Mouse (Mus musculus) MEL (cell line): ENCODE results near the gene B3gat2. TPM values are rescaled to one million over a fixed set of nuclear protein-coding genes. Genes with fewer than 3 reads are reported as not detected.

Experiments
- DNase-seq: peaks from one replicate; pipeline ENCODE4 v3.0.0; 2011; ENCODE audit warnings: low read depth, low spot score
- H3K27ac ChIP-seq: 2 replicates; pipeline ENCODE4 v1.5.1; 2012; ENCODE audit warnings: low read depth, mild to moderate bottlenecking, control low read depth, low read length, moderate library complexity; ENCODE audit not compliant: control insufficient read depth
- H3K27me3 ChIP-seq, 2 experiments: fragments of 150-350 bp in 1 of 2; sonication (generic) in 1 of 2; 2 replicates each; pipeline ENCODE4 v1.6.1; 2012; ENCODE audit warnings: low read length in 2 of 2, mild to moderate bottlenecking in 2 of 2, improper control_type of control experiment in 1 of 2, moderate library complexity in 1 of 2; ENCODE audit not compliant: insufficient read depth in 2 of 2, control insufficient read depth in 1 of 2
- H3K36me3 ChIP-seq, 2 experiments: 2 replicates each; pipeline ENCODE4 v1.6.1; 2012 to 2014; ENCODE audit warnings: low read length in 2 of 2, improper control_type of control experiment in 1 of 2, inconsistent platforms in 1 of 2, mild to moderate bottlenecking in 1 of 2; ENCODE audit not compliant: insufficient read depth in 2 of 2, control insufficient read depth in 1 of 2
- H3K4me1 ChIP-seq, 2 experiments: fragments of 150-350 bp in 1 of 2; sonication (generic) in 1 of 2; 2 replicates each; pipeline ENCODE4 v1.6.1; 2012; ENCODE audit warnings: low read length in 2 of 2, improper control_type of control experiment in 1 of 2, mild to moderate bottlenecking in 1 of 2; ENCODE audit not compliant: insufficient read depth in 2 of 2, control insufficient read depth in 1 of 2
- H3K4me3 ChIP-seq, 2 experiments: fragments of 150-350 bp in 1 of 2; sonication (generic) in 1 of 2; 2 replicates each; pipeline ENCODE4 v1.5.1; 2012; ENCODE audit warnings: low read depth in 2 of 2, low read length in 2 of 2, mild to moderate bottlenecking in 2 of 2, moderate library complexity in 2 of 2, control low read depth in 1 of 2, improper control_type of control experiment in 1 of 2; ENCODE audit not compliant: control insufficient read depth in 1 of 2, insufficient read depth in 1 of 2
- H3K79me2 ChIP-seq: 2 replicates; pipeline ENCODE4 v1.6.1; 2012; ENCODE audit warnings: mild to moderate bottlenecking, low read length, moderate library complexity; ENCODE audit not compliant: control insufficient read depth, poor library complexity, insufficient read depth
- H3K9ac ChIP-seq: 2 replicates; pipeline ENCODE4 v1.6.1; 2012; ENCODE audit warnings: low read depth, mild to moderate bottlenecking, control low read depth, low read length, moderate library complexity; ENCODE audit not compliant: control insufficient read depth, poor library complexity, severe bottlenecking
- H3K9me3 ChIP-seq: fragments of 150-350 bp; sonication (generic); replicated peaks from 2 replicates; pipeline ENCODE4 v1.6.1; 2012; ENCODE audit warnings: mild to moderate bottlenecking, low read length, improper control_type of control experiment, moderate library complexity; ENCODE audit not compliant: insufficient read depth
- BHLHE40 ChIP-seq: IDR thresholded peaks from 2 replicates; pipeline ENCODE4 v1.6.1; 2012; ENCODE audit warnings: low read depth, mild to moderate bottlenecking, inconsistent platforms, low read length, improper control_type of control experiment, borderline replicate concordance
- CHD1 ChIP-seq: IDR thresholded peaks from 2 replicates; pipeline ENCODE4 v1.6.1; 2012; ENCODE audit warnings: low read depth, mild to moderate bottlenecking, inconsistent platforms, low read length, improper control_type of control experiment
- E2F4 ChIP-seq: IDR thresholded peaks from 2 replicates; pipeline ENCODE4 v1.6.1; 2011; ENCODE audit warnings: low read depth, low read length, improper control_type of control experiment, borderline replicate concordance
- EP300 ChIP-seq, 2 experiments: IDR thresholded peaks; 2 replicates each; pipeline ENCODE4 v1.6.1; 2011; ENCODE audit warnings: improper control_type of control experiment in 2 of 2, low read length in 2 of 2, low read depth in 1 of 2, mild to moderate bottlenecking in 1 of 2
- HCFC1 ChIP-seq: IDR thresholded peaks from 2 replicates; pipeline ENCODE4 v1.6.1; 2012; ENCODE audit warnings: low read depth, mild to moderate bottlenecking, inconsistent platforms, low read length, improper control_type of control experiment, moderate library complexity
- KAT2A ChIP-seq: conservative IDR thresholded peaks from 2 replicates; pipeline ENCODE4 v1.6.1; 2012; ENCODE audit warnings: low read depth, low read length, improper control_type of control experiment, inconsistent platforms
- MAX ChIP-seq: IDR thresholded peaks from 2 replicates; pipeline ENCODE4 v1.6.1; 2011; ENCODE audit warnings: low read length, improper control_type of control experiment
- MYC ChIP-seq: IDR thresholded peaks from 2 replicates; pipeline ENCODE4 v1.6.1; 2011; ENCODE audit warnings: low read depth, mild to moderate bottlenecking, low read length, improper control_type of control experiment, moderate library complexity
- NELFE ChIP-seq: IDR thresholded peaks from 2 replicates; pipeline ENCODE4 v1.6.1; 2011; ENCODE audit warnings: low read depth, low read length, improper control_type of control experiment
- POLR2A ChIP-seq, 2 experiments: IDR thresholded peaks; 2 replicates each; pipeline ENCODE4 v1.6.1; 2011 to 2012; ENCODE audit warnings: low read length in 2 of 2, mild to moderate bottlenecking in 2 of 2, control low read depth in 1 of 2, improper control_type of control experiment in 1 of 2, low read depth in 1 of 2, moderate library complexity in 1 of 2; ENCODE audit not compliant: control insufficient read depth in 1 of 2, insufficient read depth in 1 of 2, poor library complexity in 1 of 2
- POLR2AphosphoS2 ChIP-seq: IDR thresholded peaks from 2 replicates; pipeline ENCODE4 v1.6.1; 2011; ENCODE audit warnings: low read length, improper control_type of control experiment
- RCOR1 ChIP-seq: IDR thresholded peaks from 2 replicates; pipeline ENCODE4 v1.6.1; 2012; ENCODE audit warnings: low read depth, mild to moderate bottlenecking, inconsistent platforms, low read length, improper control_type of control experiment
- TCF12 ChIP-seq: IDR thresholded peaks from 2 replicates; pipeline ENCODE4 v1.6.1; 2014; ENCODE audit warnings: low read depth, mild to moderate bottlenecking, inconsistent platforms, low read length, improper control_type of control experiment, moderate library complexity
- USF2 ChIP-seq, 2 experiments: IDR thresholded peaks; 2 replicates each; pipeline ENCODE4 v1.6.1; 2011 to 2012; ENCODE audit warnings: improper control_type of control experiment in 2 of 2, low read length in 2 of 2, borderline replicate concordance in 1 of 2, inconsistent platforms in 1 of 2, low read depth in 1 of 2, mild to moderate bottlenecking in 1 of 2; ENCODE audit not compliant: insufficient read depth in 1 of 2
- ZC3H11A ChIP-seq: IDR thresholded peaks from 2 replicates; pipeline ENCODE4 v1.6.1; 2012; ENCODE audit warnings: low read depth, mild to moderate bottlenecking, inconsistent platforms, low read length, improper control_type of control experiment
- ZNF384 ChIP-seq: IDR thresholded peaks from 2 replicates; pipeline ENCODE4 v1.6.1; 2012; ENCODE audit warnings: low read depth, mild to moderate bottlenecking, inconsistent platforms, low read length, improper control_type of control experiment
- polyA plus RNA-seq, 2 experiments: library from polyadenylated mRNA; stranded (reverse) in 1 of 2; unstranded in 1 of 2; fragments of >175 nt in 1 of 2; fragments of >200 nt in 1 of 2; gene quantifications; 2 replicates each; pipeline versions ENCODE4 v1.2.1 to v1.2.4; 2012; ENCODE audit warnings: low replicate concordance in 2 of 2, low read depth in 1 of 2; ENCODE audit not compliant: insufficient read length in 2 of 2, insufficient read depth in 1 of 2, missing spikeins in 1 of 2
- total RNA-seq: library from RNA; depleted of rRNA; stranded (reverse); fragments of 300-350 nt; gene quantifications from 2 replicates; pipeline ENCODE4 v1.2.3, GENCODE M21; 2012; rRNA removed

B3gat2 gene
- 0.77 and 0.98 TPM in 2 replicates for total RNA-seq
- under 1 TPM in 1 of 2 experiments, not detected in 1; 0.75 TPM for polyA plus RNA-seq

DNA sequence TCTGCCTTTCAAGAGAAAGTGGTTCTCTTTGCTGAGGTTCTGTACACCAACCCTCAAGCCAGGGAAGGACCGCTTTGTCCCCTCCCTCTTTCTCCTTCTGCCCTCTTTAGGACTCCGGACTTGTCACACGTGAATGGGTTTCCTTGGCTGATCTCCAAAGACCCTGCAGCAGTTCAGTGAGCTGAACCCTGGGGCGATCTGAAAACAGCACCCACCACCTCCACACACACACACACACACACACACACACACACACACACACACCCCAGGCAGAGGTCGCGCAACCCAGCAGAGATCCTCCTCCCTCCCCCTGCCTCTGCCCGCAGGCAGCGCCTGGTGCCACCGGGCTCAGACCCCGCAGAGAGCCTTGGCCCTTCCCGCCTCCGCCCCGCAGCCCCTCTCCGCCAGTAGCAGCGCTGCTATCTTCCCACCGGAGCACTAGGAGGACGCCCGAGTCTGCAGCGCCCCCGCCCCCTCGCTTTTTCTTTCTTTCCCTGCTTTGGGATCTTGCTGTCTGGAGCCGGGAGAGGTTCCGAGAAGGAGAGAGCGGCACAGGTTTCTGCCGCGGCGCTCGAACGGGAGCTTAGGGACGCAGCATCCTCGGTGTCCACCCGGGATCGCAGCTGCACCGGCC lies at the start of gene B3gat2:
Gene B3gat2 (plus strand): TSS at position 252 of the 634 bp plus-strand sequence.
- H3K9me3 ChIP-seq: no peaks in the 10 kb centered on the region
- H3K79me2 ChIP-seq: no peaks in the 10 kb centered on the region
- H3K27me3 ChIP-seq: no peaks in the 10 kb centered on the region
- no peak within 1 kb of the TSS for H3K4me3 ChIP-seq
- H3K4me1 ChIP-seq: no peaks in the 10 kb centered on the region
- H3K27ac ChIP-seq: no peak within 1 kb of the TSS
- H3K9ac ChIP-seq: no peak within 1 kb of the TSS
- TF ChIP-seq RCOR1 (no peak), HCFC1 (no peak), ZNF384 (no peak)
- no peak for DNase-seq
- H3K36me3 ChIP-seq: no peaks in the 10 kb centered on the region

DNA sequence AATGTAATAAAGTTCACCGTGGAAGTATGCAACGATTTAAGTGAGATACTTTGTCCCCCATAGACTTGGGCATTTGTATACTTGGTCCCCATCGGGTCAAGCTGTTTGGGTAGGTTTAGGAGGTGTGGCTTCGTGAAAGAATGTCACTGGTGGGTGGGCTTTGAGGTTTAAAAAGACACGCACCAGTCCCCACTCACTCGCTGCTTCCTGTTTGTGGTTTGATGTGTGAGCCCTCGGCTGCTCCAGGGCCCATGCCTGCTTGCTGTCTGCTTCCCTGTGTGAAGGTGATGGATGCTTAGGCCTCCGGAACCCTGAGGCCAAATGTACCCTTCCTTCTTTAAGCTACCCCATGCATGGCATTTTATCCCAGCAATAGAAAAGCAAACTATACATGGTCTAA lies 41.2 kb upstream of the B3gat2 start:
- Histone ChIP-seq H3K4me1 (no peaks in the 10 kb centered on the region), H3K79me2 (no peaks in the 10 kb centered on the region), H3K9me3 (no peaks in the 10 kb centered on the region), H3K36me3 (no peaks in the 10 kb centered on the region), H3K9ac (no peak overlapping the region), H3K4me3 (no peak overlapping the region), H3K27me3 (no peaks in the 10 kb centered on the region), H3K27ac (no peak overlapping the region)
- no peak for DNase-seq
- TF ChIP-seq KAT2A (no peak), BHLHE40 (no peak)
- TF ChIP-seq, all 39 proteins: peak for 0

DNA sequence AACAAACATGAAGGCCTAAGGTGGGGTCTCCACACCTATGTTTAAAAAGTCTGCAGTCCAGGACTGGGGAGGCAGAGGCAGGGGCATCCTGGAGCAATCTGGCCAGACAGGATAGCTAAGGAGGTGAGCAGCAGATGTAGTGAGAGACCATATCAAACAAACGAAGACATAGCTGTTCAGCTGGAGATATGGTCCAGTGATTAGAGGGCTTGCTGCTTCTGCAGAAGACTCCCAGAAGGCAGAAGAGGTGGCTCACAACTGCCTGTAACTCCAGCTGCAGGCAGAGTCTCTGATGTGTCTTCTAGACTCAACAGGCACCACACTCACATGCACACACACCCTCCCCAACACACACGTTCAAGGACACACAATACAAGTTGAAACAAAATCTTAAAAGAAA lies 40.5 kb upstream of the B3gat2 start:
- H3K9ac ChIP-seq: no peak overlapping the region
- no peaks in the 10 kb centered on the region for H3K79me2 ChIP-seq
- H3K36me3 ChIP-seq: no peaks in the 10 kb centered on the region
- no peaks in the 10 kb centered on the region for H3K4me1 ChIP-seq
- TF ChIP-seq TCF12: no peak
- TF ChIP-seq NELFE: no peak
- no peak for TF ChIP-seq CHD1
- TF ChIP-seq E2F4: no peak
- TF ChIP-seq ZC3H11A: no peak
- TF ChIP-seq USF2 (IDR thresholded peaks at IDR 0.05; ENCODE audit: borderline replicate concordance in 1 of 2, insufficient read depth in 1 of 2, low read depth in 1 of 2, low read length in 2 of 2): no peak
- no peak for TF ChIP-seq MAX
- no peak for TF ChIP-seq ZNF384
- no peak for TF ChIP-seq POLR2AphosphoS2
- no peak for TF ChIP-seq MYC
- no peak for TF ChIP-seq EP300 (IDR thresholded peaks at IDR 0.05; ENCODE audit: low read depth in 1 of 2, low read length in 2 of 2)
- no peak for TF ChIP-seq POLR2A (IDR thresholded peaks at IDR 0.05; ENCODE audit: control insufficient read depth in 1 of 2, insufficient read depth in 1 of 2, low read depth in 1 of 2, low read length in 2 of 2, poor library complexity in 1 of 2)
- no peak overlapping the region for H3K27ac ChIP-seq
- no peaks in the 10 kb centered on the region for H3K27me3 ChIP-seq
- no peak overlapping the region for H3K4me3 ChIP-seq
- no peaks in the 10 kb centered on the region for H3K9me3 ChIP-seq
- no peak for DNase-seq
